Comparison of ENCODE assay signal across 15 mouse cellular contexts in genomic region chr17:8986551-8986950, GRCm38 (mm10). TPM values are rescaled to one million over a fixed set of nuclear protein-coding genes. Genes with fewer than 3 reads are reported as not detected.
DNase-seq lines count a peak whose midpoint lies in the region; ATAC-seq and TF ChIP-seq lines count a peak whose summit lies in the region.
"Had no signal": no experiment of that assay in that cellular context is flagged by ENCODE, and none has a peak within 500 bp of the region (broad histone marks: within the 10 kb centered on the region; RNA-seq: fewer than 3 reads in every experiment).

No protein-coding gene starts in this region.

- no peak for TF ChIP-seq CTCF in MEL (IDR thresholded peaks at IDR 0.05 in 2 of 3, conservative IDR thresholded peaks at IDR 0.05 in 1 of 3; ENCODE audit: control insufficient read depth in 1 of 3, insufficient read depth in 1 of 3, low read depth in 2 of 3, low read length in 3 of 3, poor library complexity in 1 of 3, severe bottlenecking in 1 of 3)
- no peak for TF ChIP-seq CTCF in liver, postnatal 0 days (IDR thresholded peaks at IDR 0.05; ENCODE audit: low read depth)
- no peak for TF ChIP-seq CTCF in lung, postnatal 0 days (IDR thresholded peaks at IDR 0.05)

- ATAC-seq in forebrain, embryonic 14.5 days, result peak; percentile 15; the same call in 1 of the 2 replicates
- ATAC-seq in forebrain, embryonic 11.5 days (replicated peaks; ENCODE audit: low FRiP score), result no peak
- ATAC-seq in liver, postnatal 0 days, result no peak
- no peak for ATAC-seq in lung, postnatal 0 days
- ATAC-seq: intestine, embryonic 15.5 days had no signal

- intact Hi-C loops in left cerebral cortex, postnatal 25 days (cut with DNase I), result no loop called here

- H3K27ac ChIP-seq in forebrain, embryonic 14.5 days (ENCODE audit: low read depth, low read length), result peak overlapping the region; percentile 59; the same call in 1 of the 2 replicates
- no peak overlapping the region for H3K27ac ChIP-seq in forebrain, embryonic 11.5 days (ENCODE audit: low read depth, low read length)
- H3K27ac ChIP-seq in MEL (ENCODE audit: control insufficient read depth, low read depth, low read length), result no peak overlapping the region
- no peak overlapping the region for H3K27ac ChIP-seq in liver, postnatal 0 days (ENCODE audit: low read depth)
- H3K27ac ChIP-seq in lung, postnatal 0 days (ENCODE audit: low read length), result no peak overlapping the region
- H3K27ac ChIP-seq: embryonic facial prominence, embryonic 13.5 days; intestine, embryonic 15.5 days; limb, embryonic 13.5 days had no signal

- peaks cover 20% of the 10 kb centered on the region for H3K36me3 ChIP-seq in forebrain, embryonic 14.5 days (ENCODE audit: control insufficient read depth, insufficient read depth, low read length)
- no peaks in the 10 kb centered on the region for H3K36me3 ChIP-seq in forebrain, embryonic 11.5 days (ENCODE audit: control insufficient read depth, insufficient read depth, low read length)
- H3K36me3 ChIP-seq in MEL (ENCODE audit: control insufficient read depth in 1 of 2, insufficient read depth in 2 of 2, low read length in 2 of 2), result no peaks in the 10 kb centered on the region
- no peaks in the 10 kb centered on the region for H3K36me3 ChIP-seq in liver, postnatal 0 days (replicated peaks; ENCODE audit: insufficient read depth, low read length)
- no peaks in the 10 kb centered on the region for H3K36me3 ChIP-seq in lung, postnatal 0 days (ENCODE audit: insufficient read depth, low read length)
- H3K36me3 ChIP-seq: intestine, embryonic 15.5 days had no signal

- DNase-seq in forebrain, embryonic 14.5 days (ENCODE audit: low spot score), result peak; percentile 85
- no peak for DNase-seq in forebrain, embryonic 11.5 days (ENCODE audit: low spot score)
- peak; percentile 11 for DNase-seq in MEL (ENCODE audit: low read depth, low spot score)
- peak; percentile 68 for DNase-seq in layer of hippocampus, adult 11-12 months (ENCODE audit: low spot score)
- peak; percentile 48 to 86 for DNase-seq in left cerebral cortex, postnatal 25 days (ENCODE audit: low spot score in 2 of 2)
- DNase-seq in ovary, adult 18-20 months (ENCODE audit: low spot score), result no peak
- DNase-seq in liver, postnatal 0 days, result no peak
- no peak for DNase-seq in lung, postnatal 0 days (ENCODE audit: low spot score)
- DNase-seq: kidney, postnatal 14 days; lung, embryonic 14.5 days had no signal

- no peak for TF ChIP-seq EP300 in MEL (IDR thresholded peaks at IDR 0.05; ENCODE audit: low read depth in 1 of 2, low read length in 2 of 2)
- TF ChIP-seq EP300 in liver, postnatal 0 days (IDR thresholded peaks at IDR 0.05; ENCODE audit: low read depth), result no peak
- TF ChIP-seq EP300 in lung, postnatal 0 days (IDR thresholded peaks at IDR 0.05), result no peak

- no peak for TF ChIP-seq POLR2A in MEL (IDR thresholded peaks at IDR 0.05; ENCODE audit: control insufficient read depth in 1 of 2, insufficient read depth in 1 of 2, low read depth in 1 of 2, low read length in 2 of 2, poor library complexity in 1 of 2)

- H3K4me3 ChIP-seq in forebrain, embryonic 14.5 days (ENCODE audit: low read depth, low read length), result no peak overlapping the region
- H3K4me3 ChIP-seq in forebrain, embryonic 11.5 days (ENCODE audit: low read depth, low read length), result no peak overlapping the region
- H3K4me3 ChIP-seq in MEL (ENCODE audit: control insufficient read depth in 1 of 2, insufficient read depth in 1 of 2, low read depth in 2 of 2, low read length in 2 of 2), result no peak overlapping the region
- no peak overlapping the region for H3K4me3 ChIP-seq in liver, postnatal 0 days (ENCODE audit: low read depth, low read length)
- H3K4me3 ChIP-seq in lung, postnatal 0 days (ENCODE audit: low read depth, low read length), result no peak overlapping the region
- H3K4me3 ChIP-seq: embryonic facial prominence, embryonic 13.5 days; intestine, embryonic 15.5 days; limb, embryonic 13.5 days; megakaryocyte, embryonic 14.5 days; myocyte had no signal

- no peaks in the 10 kb centered on the region for H3K27me3 ChIP-seq in forebrain, embryonic 14.5 days (replicated peaks; ENCODE audit: control insufficient read depth, insufficient read depth, low read length)
- no peaks in the 10 kb centered on the region for H3K27me3 ChIP-seq in forebrain, embryonic 11.5 days (ENCODE audit: control insufficient read depth, insufficient read depth, low read length)
- no peaks in the 10 kb centered on the region for H3K27me3 ChIP-seq in MEL (ENCODE audit: control insufficient read depth in 1 of 2, insufficient read depth in 2 of 2, low read length in 2 of 2)
- no peaks in the 10 kb centered on the region for H3K27me3 ChIP-seq in liver, postnatal 0 days (ENCODE audit: insufficient read depth, low read length)
- H3K27me3 ChIP-seq in lung, postnatal 0 days (replicated peaks; ENCODE audit: insufficient read depth, low read length), result no peaks in the 10 kb centered on the region
- H3K27me3 ChIP-seq: embryonic facial prominence, embryonic 13.5 days; intestine, embryonic 15.5 days; limb, embryonic 13.5 days; megakaryocyte, embryonic 14.5 days had no signal

- no peak overlapping the region for H3K4me2 ChIP-seq in forebrain, embryonic 14.5 days (ENCODE audit: low read length)
- no peak overlapping the region for H3K4me2 ChIP-seq in forebrain, embryonic 11.5 days (ENCODE audit: low read depth, low read length, severe bottlenecking)
- H3K4me2 ChIP-seq in liver, postnatal 0 days (ENCODE audit: low read depth, low read length), result no peak overlapping the region
- no peak overlapping the region for H3K4me2 ChIP-seq in lung, postnatal 0 days (replicated peaks; ENCODE audit: low read depth, low read length)
- H3K4me2 ChIP-seq: embryonic facial prominence, embryonic 13.5 days; intestine, embryonic 15.5 days; limb, embryonic 13.5 days; lung, embryonic 14.5 days had no signal

- H3K79me2 ChIP-seq in MEL (ENCODE audit: control insufficient read depth, insufficient read depth, low read length, poor library complexity), result no peaks in the 10 kb centered on the region

- no peaks in the 10 kb centered on the region for H3K9me3 ChIP-seq in forebrain, embryonic 14.5 days (replicated peaks; ENCODE audit: control insufficient read depth, low read length)
- no peaks in the 10 kb centered on the region for H3K9me3 ChIP-seq in forebrain, embryonic 11.5 days (ENCODE audit: control insufficient read depth, low read length)
- no peaks in the 10 kb centered on the region for H3K9me3 ChIP-seq in MEL (replicated peaks; ENCODE audit: insufficient read depth, low read length)
- H3K9me3 ChIP-seq in liver, postnatal 0 days (ENCODE audit: low read length), result no peaks in the 10 kb centered on the region
- no peaks in the 10 kb centered on the region for H3K9me3 ChIP-seq in lung, postnatal 0 days (ENCODE audit: low read length)
- H3K9me3 ChIP-seq: embryonic facial prominence, embryonic 13.5 days; intestine, embryonic 15.5 days; limb, embryonic 13.5 days; megakaryocyte, embryonic 14.5 days had no signal

- WGBS in forebrain, embryonic 14.5 days, result 48% methylated on average over 2 of the region's 2 CpGs
- WGBS in forebrain, embryonic 11.5 days, result 92% methylated on average over 2 of the region's 2 CpGs
- WGBS in liver, postnatal 0 days (ENCODE audit: insufficient replicate concordance), result 71% methylated on average over 2 of the region's 2 CpGs
- WGBS in lung, postnatal 0 days, result 76% methylated on average over 2 of the region's 2 CpGs

- no peak overlapping the region for H3K9ac ChIP-seq in forebrain, embryonic 14.5 days (ENCODE audit: low read length)
- H3K9ac ChIP-seq in forebrain, embryonic 11.5 days (ENCODE audit: low read length), result no peak overlapping the region
- H3K9ac ChIP-seq in MEL (ENCODE audit: control insufficient read depth, low read depth, low read length, poor library complexity, severe bottlenecking), result no peak overlapping the region
- H3K9ac ChIP-seq in liver, postnatal 0 days (replicated peaks), result no peak overlapping the region
- no peak overlapping the region for H3K9ac ChIP-seq in lung, postnatal 0 days (replicated peaks; ENCODE audit: low read depth)
- H3K9ac ChIP-seq: embryonic facial prominence, embryonic 13.5 days; intestine, embryonic 15.5 days; limb, embryonic 13.5 days; lung, embryonic 14.5 days had no signal

- no peak for TF ChIP-seq RAD21 in MEL (IDR thresholded peaks at IDR 0.05; ENCODE audit: low read depth, low read length)

- H3K4me1 ChIP-seq in forebrain, embryonic 14.5 days (ENCODE audit: control insufficient read depth, insufficient read depth, low read length), result peaks cover 22% of the 10 kb centered on the region
- H3K4me1 ChIP-seq in forebrain, embryonic 11.5 days (replicated peaks; ENCODE audit: control insufficient read depth, insufficient read depth, low read length), result no peaks in the 10 kb centered on the region
- no peaks in the 10 kb centered on the region for H3K4me1 ChIP-seq in MEL (ENCODE audit: control insufficient read depth in 1 of 2, insufficient read depth in 2 of 2, low read length in 2 of 2)
- peaks cover 7% of the 10 kb centered on the region for H3K4me1 ChIP-seq in liver, postnatal 0 days (ENCODE audit: insufficient read depth)
- peaks cover 6% of the 10 kb centered on the region; the same call in 1 of the 2 replicates for H3K4me1 ChIP-seq in lung, postnatal 0 days (ENCODE audit: insufficient read depth, low read depth, low read length)
- H3K4me1 ChIP-seq: intestine, embryonic 15.5 days had no signal

TF ChIP-seq in MEL, 35 proteins besides CTCF, POLR2A, EP300 and RAD21:
- TF ChIP-seq ZMIZ1 (IDR thresholded peaks at IDR 0.05; ENCODE audit: low read depth, low read length), result no peak
- no peak for TF ChIP-seq MXI1 (IDR thresholded peaks at IDR 0.05; ENCODE audit: low read depth, low read length)
- no peak for TF ChIP-seq GATA1 (IDR thresholded peaks at IDR 0.05; ENCODE audit: low read depth, low read length)
- no peak for TF ChIP-seq TCF12 (IDR thresholded peaks at IDR 0.05; ENCODE audit: low read depth, low read length)
- no peak for TF ChIP-seq RCOR1 (IDR thresholded peaks at IDR 0.05; ENCODE audit: low read depth, low read length)
- TF ChIP-seq TBP (IDR thresholded peaks at IDR 0.05; ENCODE audit: low read depth, low read length), result no peak
- no peak for TF ChIP-seq UBTF (IDR thresholded peaks at IDR 0.05; ENCODE audit: borderline replicate concordance, insufficient read depth, low read depth, low read length)
TF ChIP-seq in MEL: peak in this region for 0.

RNA-seq across cellular contexts. Expression of gene 1700010I14Rik, which starts 1.6 kb away (rescaled TPM):
- polyA plus RNA-seq in forebrain, embryonic 14.5 days (2014; fragmentation: Nextera tagmentation; extraction: Ambion mirVana), result 1.0 and 1.4 TPM in 2 replicates
- polyA plus RNA-seq in forebrain, embryonic 11.5 days (2014; fragmentation: Nextera tagmentation; extraction: Ambion mirVana), result 2.6 and 2.9 TPM in 2 replicates
- total RNA-seq in MEL (2012; rRNA removed), result 0.23 and 0.33 TPM in 2 replicates
- polyA plus RNA-seq in MEL (2012; ENCODE audit: insufficient read depth in 1 of 2, insufficient read length in 2 of 2, low read depth in 1 of 2, low replicate concordance in 2 of 2, missing spikeins in 1 of 2), result 1 to 10 TPM in 1 of 2 experiments, not detected in 1; 2.2 TPM
- 1 to 10 TPM; 1.4 to 1.7 TPM for total RNA-seq in left cerebral cortex, postnatal 25 days (2021)
- 0.60 and 0.65 TPM in 2 replicates for polyA plus RNA-seq in liver, postnatal 0 days (2015; fragmentation: Nextera tagmentation; extraction: Ambion mirVana)
- 2.7 and 2.8 TPM in 2 replicates for polyA plus RNA-seq in lung, postnatal 0 days (2015; fragmentation: Nextera tagmentation; extraction: Ambion mirVana)
- polyA plus RNA-seq: myocyte had no signal

Comparison
In these comparisons a context has a peak if more than half of its experiments do, and no peak if none do; other contexts are left out.
1. DNase-seq: peak in forebrain, embryonic 14.5 days (single experiment), MEL (single experiment), layer of hippocampus, adult 11-12 months (single experiment) and left cerebral cortex, postnatal 25 days (2 of 2); none in forebrain, embryonic 11.5 days (single experiment), ovary, adult 18-20 months (single experiment), liver, postnatal 0 days (single experiment) and lung, postnatal 0 days (single experiment).